Mouse (Mus musculus): ENCODE results near the gene Wnt5a.

The Wnt5a gene

GRCm38 (mm10) chr14:28504101-28505050, at the start of gene Wnt5a:
TSS of gene Wnt5a (plus strand) at chr14:28504750.
- no peak for ATAC-seq (ENCODE audit: insufficient number of reproducible peaks, low FRiP score, low TSS enrichment)

GRCm38 (mm10) chr14:28456372-28457076, 48.0 kb upstream of the Wnt5a start:
- ATAC-seq (ENCODE audit: insufficient number of reproducible peaks, low FRiP score, low TSS enrichment), result no peak

- no peak for ATAC-seq (ENCODE audit: insufficient number of reproducible peaks, low FRiP score, low TSS enrichment)
Measured at GRCm38 (mm10) chr14:28457428-28457827, 47.1 kb upstream of the Wnt5a start.

GRCm38 (mm10) chr14:28467956-28468355, 36.6 kb upstream of the Wnt5a start:
- ATAC-seq (ENCODE audit: insufficient number of reproducible peaks, low FRiP score, low TSS enrichment), result no peak

- no peak for ATAC-seq (ENCODE audit: insufficient number of reproducible peaks, low FRiP score, low TSS enrichment)
Measured at GRCm38 (mm10) chr14:28469696-28470095, 34.9 kb upstream of the Wnt5a start.

GRCm38 (mm10) chr14:28470212-28470611, 34.3 kb upstream of the Wnt5a start:
- no peak for ATAC-seq (ENCODE audit: insufficient number of reproducible peaks, low FRiP score, low TSS enrichment)

GRCm38 (mm10) chr14:28475012-28475411, 29.5 kb upstream of the Wnt5a start:
- no peak for ATAC-seq (ENCODE audit: insufficient number of reproducible peaks, low FRiP score, low TSS enrichment)

- ATAC-seq (ENCODE audit: insufficient number of reproducible peaks, low FRiP score, low TSS enrichment), result no peak
Measured at GRCm38 (mm10) chr14:28475421-28475820, 29.1 kb upstream of the Wnt5a start.

- ATAC-seq (ENCODE audit: insufficient number of reproducible peaks, low FRiP score, low TSS enrichment), result no peak
Measured at GRCm38 (mm10) chr14:28476746-28477145, 27.8 kb upstream of the Wnt5a start.

GRCm38 (mm10) chr14:28480866-28481265, 23.7 kb upstream of the Wnt5a start:
- no peak for ATAC-seq (ENCODE audit: insufficient number of reproducible peaks, low FRiP score, low TSS enrichment)

- ATAC-seq (ENCODE audit: insufficient number of reproducible peaks, low FRiP score, low TSS enrichment), result no peak
Measured at GRCm38 (mm10) chr14:28493806-28494205, 10.7 kb upstream of the Wnt5a start.

- no peak for ATAC-seq (ENCODE audit: insufficient number of reproducible peaks, low FRiP score, low TSS enrichment)
Measured at GRCm38 (mm10) chr14:28494273-28494672, 10.3 kb upstream of the Wnt5a start.

GRCm38 (mm10) chr14:28501216-28501878, 3.2 kb upstream of the Wnt5a start:
- no peak for ATAC-seq (ENCODE audit: insufficient number of reproducible peaks, low FRiP score, low TSS enrichment)

GRCm38 (mm10) chr14:28503276-28503675, 1.3 kb upstream of the Wnt5a start:
- ATAC-seq (ENCODE audit: insufficient number of reproducible peaks, low FRiP score, low TSS enrichment), result no peak

- no peak for ATAC-seq (ENCODE audit: insufficient number of reproducible peaks, low FRiP score, low TSS enrichment)
Measured at GRCm38 (mm10) chr14:28505051-28505585, 568 bp downstream of the Wnt5a start.

- no peak for ATAC-seq (ENCODE audit: insufficient number of reproducible peaks, low FRiP score, low TSS enrichment)
Measured at GRCm38 (mm10) chr14:28505586-28506375, 1.2 kb downstream of the Wnt5a start.

GRCm38 (mm10) chr14:28506376-28506831, 1.9 kb downstream of the Wnt5a start:
- no peak for ATAC-seq (ENCODE audit: insufficient number of reproducible peaks, low FRiP score, low TSS enrichment)

- no peak for ATAC-seq (ENCODE audit: insufficient number of reproducible peaks, low FRiP score, low TSS enrichment)
Measured at GRCm38 (mm10) chr14:28507011-28507410, 2.5 kb downstream of the Wnt5a start.

- no peak for ATAC-seq (ENCODE audit: insufficient number of reproducible peaks, low FRiP score, low TSS enrichment)
Measured at GRCm38 (mm10) chr14:28507471-28507870, 2.9 kb downstream of the Wnt5a start.
